Mouse (Mus musculus) ovary, postnatal 14 days (tissue): ENCODE data around the gene Mpp2.

Source experiments
- DNase-seq: peaks from one replicate; pipeline ENCODE4 v3.0.0; 2022; ENCODE audit warnings: low spot score

The Mpp2 gene

GRCm38 (mm10) chr11:102072729-102073128, 15.6 kb downstream of the Mpp2 start:
- DNase-seq: no peak

- no peak for DNase-seq
These were observed 17.9 kb downstream of the Mpp2 start for GRCm38 (mm10) chr11:102070426-102070825.

GRCm38 (mm10) chr11:102069633-102070032, 18.7 kb downstream of the Mpp2 start:
- DNase-seq: no peak

- DNase-seq: no peak
These were observed 19.3 kb downstream of the Mpp2 start for GRCm38 (mm10) chr11:102068969-102069368.

GRCm38 (mm10) chr11:102063076-102063475, 25.2 kb downstream of the Mpp2 start:
- no peak for DNase-seq

- DNase-seq: no peak
These were observed 26.3 kb downstream of the Mpp2 start for GRCm38 (mm10) chr11:102061941-102062473.

GRCm38 (mm10) chr11:102061236-102061940, 26.9 kb downstream of the Mpp2 start:
- DNase-seq: peak; percentile 73

- DNase-seq: no peak
These were observed 34.5 kb downstream of the Mpp2 start for GRCm38 (mm10) chr11:102053847-102054246.

GRCm38 (mm10) chr11:102053183-102053582, 35.1 kb downstream of the Mpp2 start:
- no peak for DNase-seq

GRCm38 (mm10) chr11:102052697-102053096, 35.6 kb downstream of the Mpp2 start:
- no peak for DNase-seq

- DNase-seq: no peak
These were observed 36.4 kb downstream of the Mpp2 start for GRCm38 (mm10) chr11:102051954-102052353.

- DNase-seq: no peak
These were observed 36.8 kb downstream of the Mpp2 start for GRCm38 (mm10) chr11:102051541-102051940.

- no peak for DNase-seq
These were observed 38.3 kb downstream of the Mpp2 start for GRCm38 (mm10) chr11:102049875-102050482.

- DNase-seq: no peak
These were observed 41.7 kb downstream of the Mpp2 start for GRCm38 (mm10) chr11:102046607-102047006.

- no peak for DNase-seq
These were observed 43.6 kb downstream of the Mpp2 start for GRCm38 (mm10) chr11:102044691-102045212.

GRCm38 (mm10) chr11:102043381-102043780, 44.9 kb downstream of the Mpp2 start:
- DNase-seq: no peak

GRCm38 (mm10) chr11:102042971-102043370, 45.3 kb downstream of the Mpp2 start:
- DNase-seq: no peak

- no peak for DNase-seq
These were observed 46.9 kb downstream of the Mpp2 start, which contains the start of gene Cd300lg for GRCm38 (mm10) chr11:102041350-102041949. Gene Cd300lg, plus strand, starts transcription at chr11:102041509.

- DNase-seq: no peak
These were observed 47.7 kb downstream of the Mpp2 start for GRCm38 (mm10) chr11:102040646-102041045.

GRCm38 (mm10) chr11:102040138-102040524, 48.2 kb downstream of the Mpp2 start:
- peak; percentile 89 for DNase-seq

GRCm38 (mm10) chr11:102039487-102040137, 48.7 kb downstream of the Mpp2 start:
- no peak for DNase-seq

- DNase-seq: no peak
These were observed 50.5 kb downstream of the Mpp2 start for GRCm38 (mm10) chr11:102037789-102038188.
